Mouse (Mus musculus) liver, embryonic 14.5 days (tissue): ENCODE measurements at regions not wholly inside any gene's neighbourhood (a gene's known extent, or its start where the extent isn't known, plus 50 kb on each side); places are given as distances from the start of the nearest gene placed in this dataset.

Source experiments
- ATAC-seq: fragments of 200-750 bp; cut with Nextera tagmentation; 2 replicates; pipeline ENCODE4 v1.8.0; 2017; ENCODE audit warnings: moderate number of reproducible peaks, mild to moderate bottlenecking, moderate library complexity; ENCODE audit not compliant: insufficient read depth
- DNase-seq, 3 experiments: peaks; one replicate each; pipeline ENCODE4 v3.0.0-alpha.2; 2012 to 2013; ENCODE audit warnings: low read depth in 3 of 3, low spot score in 3 of 3
- H3K27ac ChIP-seq: fragments of 300-500 bp; sonication (generic); 2 replicates; pipeline ENCODE4 v1.5.1; 2014; ENCODE audit warnings: moderate library complexity, mild to moderate bottlenecking, control low read depth, inconsistent platforms
- H3K27me3 ChIP-seq: fragments of 300-500 bp; sonication (generic); 2 replicates; pipeline ENCODE4 v1.6.1; 2014; ENCODE audit warnings: mild to moderate bottlenecking, low read length, moderate library complexity; ENCODE audit not compliant: control insufficient read depth, insufficient read depth
- H3K36me3 ChIP-seq: fragments of 300-500 bp; sonication (generic); replicated peaks from 2 replicates; pipeline ENCODE4 v1.6.1; 2014; ENCODE audit warnings: low read depth; ENCODE audit not compliant: control insufficient read depth, insufficient read depth
- H3K4me1 ChIP-seq, 2 experiments: fragments of 200-500 bp in 1 of 2; fragments of 300-500 bp in 1 of 2; sonication (generic) in 1 of 2; replicated peaks; 2 replicates each; pipeline ENCODE4 v1.6.1; 2012 to 2014; ENCODE audit warnings: antibody characterized with exemption in 1 of 2, inconsistent platforms in 1 of 2, low read length in 1 of 2; ENCODE audit not compliant: control insufficient read depth in 2 of 2, insufficient read depth in 2 of 2
- H3K4me2 ChIP-seq: fragments of 300-500 bp; sonication (generic); 2 replicates; pipeline ENCODE4 v1.6.1; 2014; ENCODE audit warnings: low read depth, mild to moderate bottlenecking, control low read depth, moderate library complexity
- H3K4me3 ChIP-seq, 2 experiments: fragments of 200-500 bp in 1 of 2; fragments of 300-500 bp in 1 of 2; sonication (generic) in 1 of 2; 2 replicates each; pipeline ENCODE4 v1.5.1; 2012 to 2014; ENCODE audit warnings: low read depth in 2 of 2, low read length in 2 of 2, mild to moderate bottlenecking in 2 of 2, control low read depth in 1 of 2, inconsistent platforms in 1 of 2, moderate library complexity in 1 of 2; ENCODE audit not compliant: insufficient read depth in 1 of 2
- H3K9ac ChIP-seq: fragments of 300-500 bp; sonication (generic); replicated peaks from 2 replicates; pipeline ENCODE4 v1.6.1; 2014; ENCODE audit warnings: mild to moderate bottlenecking, control low read depth, moderate library complexity
- H3K9me3 ChIP-seq: fragments of 300-500 bp; sonication (generic); 2 replicates; pipeline ENCODE4 v1.6.1; 2016; ENCODE audit warnings: low read length, mixed read lengths; ENCODE audit not compliant: control insufficient read depth
- CTCF ChIP-seq: IDR thresholded peaks from 2 replicates; pipeline ENCODE4 v1.5.1; 2016; ENCODE audit warnings: antibody characterized with exemption, low read depth, control low read depth
- EP300 ChIP-seq: IDR thresholded peaks from 2 replicates; pipeline ENCODE4 v1.6.1; 2016; ENCODE audit warnings: antibody characterized with exemption, low read depth
- WGBS: fragments of 180-500 bp; shearing (Covaris S2); extraction: QIAGEN DNeasy Blood & Tissue Kit; methylation state at CpG from one replicate; pipeline ENCODE4 v1.1.7; 2014; ENCODE audit not compliant: insufficient replicate concordance; 5-methylcytosine and 5-hydroxymethylcytosine counted together

DNA sequence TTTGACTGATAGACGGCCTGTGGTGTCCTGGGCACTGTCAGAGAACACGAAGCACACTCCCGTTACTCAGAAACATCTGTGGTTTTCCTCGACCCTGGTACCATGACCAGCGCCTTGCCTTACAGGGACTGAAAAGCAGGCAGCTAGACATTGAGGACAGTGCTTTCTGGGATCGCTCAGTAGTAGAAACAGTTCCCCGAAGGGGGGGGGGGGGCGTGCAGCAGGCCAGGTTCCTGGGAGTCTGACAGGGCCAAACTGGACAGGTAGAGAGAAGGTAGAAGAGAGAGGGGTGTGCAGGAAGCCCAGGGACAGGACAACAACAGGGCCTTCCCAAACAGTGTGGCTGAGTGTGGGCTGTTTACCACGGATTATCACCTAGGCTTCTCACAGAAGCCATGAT, 93.5 kb upstream of the Dio3 start:
- WGBS: 31% methylated on average over 8 of the region's 9 CpGs
- Histone ChIP-seq H3K4me1 (no peaks in the 10 kb centered on the region), H3K9me3 (no peaks in the 10 kb centered on the region), H3K4me2 (no peak overlapping the region), H3K27ac (no peak overlapping the region), H3K4me3 (no peak overlapping the region), H3K9ac (no peak overlapping the region), H3K27me3 (peaks cover 35% of the 10 kb centered on the region), H3K36me3 (no peaks in the 10 kb centered on the region)
- no peak for DNase-seq
- no peak for ATAC-seq
- no peak for TF ChIP-seq EP300
- no peak for TF ChIP-seq CTCF

DNA sequence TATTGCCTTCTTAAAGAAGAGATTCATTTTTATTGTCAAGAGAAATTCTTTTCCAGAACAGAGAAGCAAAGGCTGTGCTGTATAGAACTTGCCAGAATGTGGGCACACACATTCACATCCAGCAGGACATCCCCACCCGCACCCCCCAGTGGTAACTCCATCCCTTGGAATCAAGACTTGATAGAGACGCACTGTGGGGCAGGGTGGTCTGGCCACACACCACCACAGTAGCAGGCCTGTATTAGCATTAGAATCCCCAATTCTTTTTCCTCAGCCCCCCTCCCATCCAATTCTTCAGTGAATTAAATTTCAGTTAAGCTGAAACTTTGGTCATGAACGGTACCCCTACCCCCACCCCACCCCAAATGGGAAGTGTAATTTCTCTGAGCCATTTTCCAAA, 92.5 kb upstream of the Dio3 start:
- H3K27me3 ChIP-seq: peaks cover 39% of the 10 kb centered on the region

DNA sequence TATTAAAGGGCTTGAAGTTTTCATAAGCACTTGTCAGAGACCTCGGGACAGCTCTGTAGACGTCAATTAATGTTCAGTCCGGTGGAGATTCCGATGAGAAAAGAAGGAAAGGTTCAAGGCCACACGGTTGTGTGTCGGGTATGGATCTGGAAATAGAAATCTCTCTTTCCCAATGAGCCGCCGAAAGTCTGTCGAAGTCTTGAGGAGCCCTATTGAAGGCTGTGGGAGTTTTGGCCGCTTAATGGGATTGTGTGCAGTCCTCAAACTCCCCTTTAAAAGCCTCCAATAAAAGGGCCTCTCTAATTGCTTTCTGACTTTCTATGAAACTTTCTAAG, 92.0 kb upstream of the Dio3 start:
- no peak overlapping the region for H3K4me3 ChIP-seq
- peaks cover 39% of the 10 kb centered on the region for H3K27me3 ChIP-seq
- no peak for ATAC-seq
- no peak overlapping the region for H3K9ac ChIP-seq
- H3K27ac ChIP-seq: no peak overlapping the region
- DNase-seq: no peak
- H3K4me1 ChIP-seq: no peaks in the 10 kb centered on the region
- no peak overlapping the region for H3K4me2 ChIP-seq
- no peak for TF ChIP-seq EP300
- TF ChIP-seq CTCF: no peak
- H3K36me3 ChIP-seq: no peaks in the 10 kb centered on the region
- WGBS: 17% methylated on average over 10 of the region's 10 CpGs
- H3K9me3 ChIP-seq: no peaks in the 10 kb centered on the region

More for the DNA sequence above, 92.5 kb upstream of the Dio3 start:
- Histone ChIP-seq H3K9me3 (no peaks in the 10 kb centered on the region), H3K4me3 (no peak overlapping the region), H3K4me1 (no peaks in the 10 kb centered on the region), H3K4me2 (no peak overlapping the region), H3K36me3 (no peaks in the 10 kb centered on the region), H3K9ac (no peak overlapping the region), H3K27ac (no peak overlapping the region)
- 25% methylated on average over 3 of the region's 3 CpGs for WGBS
- DNase-seq: no peak
- no peak for TF ChIP-seq EP300
- TF ChIP-seq CTCF: no peak
- ATAC-seq: no peak

DNA sequence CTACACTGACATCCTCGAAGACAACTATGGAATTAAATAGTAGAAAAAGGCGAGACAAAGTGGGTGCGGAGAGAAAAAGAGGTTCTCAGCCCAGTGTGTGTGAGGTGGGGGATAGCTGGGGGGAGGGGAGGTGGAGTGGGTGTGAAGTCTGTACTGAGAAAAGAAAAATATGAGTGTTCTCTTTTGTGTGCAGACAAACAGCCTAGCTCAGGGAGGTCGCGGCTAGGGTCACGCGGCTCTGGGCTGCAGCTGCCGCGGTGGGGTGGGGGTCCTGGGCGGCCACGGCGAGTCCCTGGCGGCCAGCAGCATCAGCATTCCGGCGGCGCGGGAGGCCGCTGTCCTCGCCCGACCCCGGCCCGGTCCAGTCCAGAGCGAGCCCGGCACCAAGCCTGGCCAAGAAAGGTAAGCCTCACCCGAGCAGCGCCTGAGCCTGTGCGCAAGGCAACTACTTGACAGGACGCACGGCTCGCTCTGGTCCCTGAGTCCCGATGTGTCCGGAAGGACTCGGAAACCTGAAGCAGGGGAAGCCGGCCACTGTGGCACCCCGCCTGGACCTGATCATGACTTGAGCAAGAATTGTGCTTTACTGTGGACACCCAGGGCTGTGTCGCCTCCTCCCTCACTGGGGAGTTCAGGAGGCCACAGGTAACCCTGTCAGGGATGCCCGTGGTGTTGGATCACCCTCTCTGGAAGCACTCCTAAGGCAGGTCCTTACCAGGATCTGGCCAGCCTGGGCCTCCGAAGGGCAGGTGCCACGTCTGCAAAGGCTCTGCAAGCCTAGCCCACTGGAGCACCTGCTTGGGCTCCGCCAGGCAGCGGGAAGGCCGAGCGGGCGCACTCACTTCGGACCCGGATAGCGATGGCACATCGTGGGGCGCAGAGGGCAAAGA, 91.4 kb upstream of the Dio3 start:
- no peaks in the 10 kb centered on the region for H3K9me3 ChIP-seq
- H3K36me3 ChIP-seq: no peaks in the 10 kb centered on the region
- H3K27ac ChIP-seq: no peak overlapping the region
- no peak overlapping the region for H3K4me2 ChIP-seq
- H3K27me3 ChIP-seq: peaks cover 39% of the 10 kb centered on the region
- H3K4me1 ChIP-seq: no peaks in the 10 kb centered on the region
- H3K9ac ChIP-seq: no peak overlapping the region
- H3K4me3 ChIP-seq: no peak overlapping the region
- no peak for DNase-seq
- TF ChIP-seq CTCF: no peak
- TF ChIP-seq EP300: no peak
- no peak for ATAC-seq
- WGBS: 3% methylated on average over 49 of the region's 49 CpGs

DNA sequence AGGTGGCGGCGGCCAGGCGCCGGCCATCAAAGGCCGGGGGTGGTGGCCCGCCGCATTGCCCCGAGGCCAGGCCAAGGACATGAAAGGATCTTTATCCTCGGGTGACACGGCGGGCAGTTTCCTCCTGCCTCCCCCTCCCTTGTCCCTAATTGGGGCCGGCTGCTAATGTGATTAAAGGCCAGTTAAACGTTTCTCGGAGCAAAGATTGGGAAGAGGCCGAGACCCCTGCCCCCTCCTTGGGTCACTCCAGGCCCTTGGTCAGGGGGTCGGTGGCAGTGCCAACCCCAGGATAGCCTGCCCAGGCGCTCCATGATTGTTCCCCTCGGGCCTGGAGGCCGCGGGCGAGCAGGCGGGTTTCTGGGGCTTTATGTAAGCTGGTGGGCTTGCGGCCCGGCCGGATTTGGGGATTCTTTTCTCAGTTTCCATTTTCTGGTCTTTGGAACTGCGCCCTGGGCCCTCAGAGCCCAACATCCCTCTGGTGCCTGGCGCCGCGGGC, 90.7 kb upstream of the Dio3 start:
- DNase-seq (no peak), ATAC-seq (no peak)
- Histone ChIP-seq H3K36me3 (no peaks in the 10 kb centered on the region), H3K27me3 (peaks cover 39% of the 10 kb centered on the region), H3K27ac (no peak overlapping the region), H3K4me3 (no peak overlapping the region), H3K4me1 (no peaks in the 10 kb centered on the region), H3K9ac (no peak overlapping the region), H3K9me3 (no peaks in the 10 kb centered on the region), H3K4me2 (no peak overlapping the region)
- WGBS: 3% methylated on average over 29 of the region's 29 CpGs
- TF ChIP-seq CTCF (no peak), EP300 (no peak)
